Mouse (Mus musculus) myocyte (in vitro differentiated cells): ENCODE measurements at regions not wholly inside any gene's neighbourhood (a gene's known extent, or its start where the extent isn't known, plus 50 kb on each side); places are given as distances from the start of the nearest gene placed in this dataset.

Experiments
- H3K27me3 ChIP-seq: one replicate; pipeline ENCODE4 v1.6.1; 2011; ENCODE audit not compliant: control insufficient read depth, insufficient read depth, insufficient read length
- H3K36me3 ChIP-seq: one replicate; pipeline ENCODE4 v1.6.1; 2011; ENCODE audit not compliant: control insufficient read depth, insufficient read depth
- H3K4me2 ChIP-seq: one replicate; pipeline ENCODE4 v1.6.1; 2011; ENCODE audit warnings: low read depth, control low read depth
- H3K4me3 ChIP-seq: one replicate; pipeline ENCODE4 v1.5.1; 2011; ENCODE audit warnings: mild to moderate bottlenecking, control low read depth, moderate library complexity
- H3K79me2 ChIP-seq: one replicate; pipeline ENCODE4 v1.6.1; 2011; ENCODE audit not compliant: control insufficient read depth, insufficient read depth
- H3ac ChIP-seq: one replicate; pipeline ENCODE4 v1.6.1; 2011; ENCODE audit not compliant: control insufficient read depth, insufficient read length
- E2F4 ChIP-seq: IDR thresholded peaks from one replicate; pipeline ENCODE4 v1.6.1; 2011; ENCODE audit warnings: mild to moderate bottlenecking, control low read depth, moderate library complexity; ENCODE audit not compliant: insufficient read depth
- MAX ChIP-seq: IDR thresholded peaks from one replicate; pipeline ENCODE4 v1.6.1; 2011; ENCODE audit warnings: low read depth, mild to moderate bottlenecking, control low read depth
- POLR2AphosphoS2 ChIP-seq: IDR thresholded peaks from one replicate; pipeline ENCODE4 v1.6.1; 2011; ENCODE audit warnings: low read depth, control low read depth; ENCODE audit not compliant: insufficient read length
- REST ChIP-seq: IDR thresholded peaks from one replicate; pipeline ENCODE4 v1.6.1; 2011; ENCODE audit warnings: mild to moderate bottlenecking, control low read depth, moderate library complexity; ENCODE audit not compliant: insufficient read depth, insufficient read length
- TCF12 ChIP-seq: IDR thresholded peaks from one replicate; pipeline ENCODE4 v1.6.1; 2011; ENCODE audit warnings: mild to moderate bottlenecking, control low read depth; ENCODE audit not compliant: poor library complexity, insufficient read depth, severe bottlenecking
- USF1 ChIP-seq: IDR thresholded peaks from one replicate; pipeline ENCODE4 v1.6.1; 2011; ENCODE audit warnings: low read depth, mild to moderate bottlenecking, control low read depth, moderate library complexity

DNA sequence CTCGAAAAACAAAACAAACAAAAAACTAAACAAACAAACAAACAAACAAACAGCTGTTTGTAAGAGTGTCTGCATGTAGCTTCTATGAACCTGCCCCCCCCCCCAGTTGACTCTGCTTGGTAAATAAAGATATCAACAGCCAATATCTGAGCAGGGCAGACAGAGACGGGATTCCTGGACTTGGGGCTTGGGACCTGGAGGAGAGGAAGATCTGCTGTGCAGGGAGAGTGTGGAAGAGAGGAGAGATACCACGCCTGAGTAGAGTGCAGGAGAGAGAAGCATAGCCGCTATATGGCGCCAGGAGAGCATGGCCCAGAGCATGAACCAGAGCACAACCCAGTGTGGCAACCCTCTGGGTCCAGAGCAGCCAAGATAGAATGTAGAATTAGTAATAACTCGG is 811.9 kb upstream of the Tenm4 start:
- no peak overlapping the region for H3ac ChIP-seq
- TF ChIP-seq USF1 (no peak), POLR2AphosphoS2 (no peak), TCF12 (no peak), REST (no peak), E2F4 (no peak), MAX (no peak)
- H3K4me2 ChIP-seq, result no peak overlapping the region
- H3K4me3 ChIP-seq, result no peak overlapping the region
- no peaks in the 10 kb centered on the region for H3K79me2 ChIP-seq
- H3K36me3 ChIP-seq, result no peaks in the 10 kb centered on the region
- no peaks in the 10 kb centered on the region for H3K27me3 ChIP-seq
